Mouse (Mus musculus) heart, adult 18-20 months (tissue): ENCODE data around the gene Ttn. TPM values are rescaled to one million over a fixed set of nuclear protein-coding genes. Genes with fewer than 3 reads are reported as not detected.

Experiments used
- DNase-seq, 2 experiments: peaks; one replicate each; pipeline ENCODE4 v3.0.0; 2021 to 2022; ENCODE audit warnings: mixed read lengths in 1 of 2
- total RNA-seq, 2 experiments: library from RNA; stranded (reverse); gene quantifications; 2 replicates each; pipeline ENCODE4 v1.2.3; 2021

Ttn gene
- total RNA-seq, 2 experiments from 2014 or later: 2,666 to 2,843 TPM

DNA sequence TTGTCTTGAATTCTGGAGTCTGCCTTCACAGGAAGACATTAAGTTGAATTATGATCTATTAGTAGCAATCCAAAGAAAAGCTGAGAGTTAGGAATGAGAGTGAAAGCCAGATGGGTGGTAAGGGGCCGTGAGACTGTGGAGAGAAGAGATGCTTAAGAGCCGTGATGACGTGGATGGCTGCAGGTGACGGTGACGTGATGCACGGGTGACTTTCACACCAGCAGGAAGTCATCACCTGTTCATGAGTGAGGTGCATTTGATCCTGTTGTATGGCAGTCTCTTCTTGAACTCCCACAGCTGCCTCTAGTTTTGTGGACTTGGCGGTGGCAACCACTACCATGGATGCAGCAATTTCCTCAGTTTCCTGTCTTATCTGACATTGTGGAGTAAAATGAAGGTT lies 16.8 kb downstream of the Ttn start:
- no peak for DNase-seq

GRCm38 (mm10) chr2:76962045-76962432 lies 20.3 kb downstream of the Ttn start:
- DNase-seq: no peak

- DNase-seq: no peak
Measured at GRCm38 (mm10) chr2:76961420-76962044, 20.8 kb downstream of the Ttn start.

DNA sequence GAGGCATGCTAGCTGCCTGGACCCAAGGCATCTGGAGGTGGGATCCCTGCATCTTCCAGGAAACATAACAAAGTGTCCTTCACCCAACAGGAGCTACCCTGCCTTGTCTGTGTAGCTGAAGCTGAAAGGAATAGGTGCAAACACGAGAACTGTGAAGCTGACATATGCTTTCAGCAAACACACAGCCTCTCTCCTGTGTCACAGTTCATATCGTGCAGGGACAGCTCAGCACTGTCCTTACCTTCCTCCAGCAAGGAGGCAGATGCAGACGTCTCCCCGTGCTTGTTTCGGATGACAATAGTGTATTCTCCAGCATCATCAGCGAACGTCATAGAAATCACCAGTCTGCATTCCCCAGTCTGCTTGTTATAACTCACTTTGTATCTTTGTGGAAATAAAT lies 32.6 kb downstream of the Ttn start:
- no peak for DNase-seq

DNA sequence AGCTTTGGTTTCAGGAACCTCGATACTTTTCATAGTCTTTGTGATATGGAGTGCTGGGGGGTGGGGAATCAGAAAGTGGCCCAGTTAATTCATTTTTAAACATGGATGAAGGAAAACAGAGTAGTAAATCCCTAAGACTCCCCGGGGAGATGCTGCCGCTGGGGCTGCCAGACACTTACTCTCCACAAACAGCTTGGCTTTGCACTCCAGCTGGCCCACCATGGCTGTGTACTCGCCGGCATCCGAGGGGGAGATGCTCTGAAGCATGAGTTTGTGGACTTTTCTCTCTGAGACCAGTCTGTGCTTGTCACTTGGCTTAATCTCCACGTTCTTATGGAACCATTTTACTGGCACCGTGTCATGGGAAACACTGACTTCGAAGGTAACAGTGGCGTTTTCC lies 43.8 kb downstream of the Ttn start:
- DNase-seq: no peak

DNA sequence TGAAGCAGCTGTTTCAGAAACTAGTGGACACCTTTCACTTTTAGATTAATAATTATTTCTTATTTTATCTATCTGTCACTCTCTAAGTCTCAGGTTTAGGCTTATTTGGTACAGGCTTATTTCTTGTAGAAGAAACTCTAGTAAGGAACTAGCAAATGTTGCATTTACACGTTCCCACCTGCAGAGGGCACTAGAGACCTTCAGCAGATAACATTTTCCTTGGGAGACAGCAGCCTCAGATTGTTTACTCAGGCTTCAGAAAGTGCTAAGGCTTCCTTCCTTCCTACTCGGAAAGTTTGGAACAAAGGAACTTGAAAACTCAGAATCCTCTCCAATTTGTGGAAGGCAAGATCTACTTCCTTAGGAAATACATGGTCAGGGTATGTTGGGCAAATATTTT lies 52.6 kb downstream of the Ttn start:
- peak; percentile 49 to 74 for DNase-seq

GRCm38 (mm10) chr2:76928816-76929215 lies 53.5 kb downstream of the Ttn start:
- no peak for DNase-seq

- no peak for DNase-seq
Measured at GRCm38 (mm10) chr2:76928298-76928697, 54.0 kb downstream of the Ttn start.

GRCm38 (mm10) chr2:76926927-76927326 lies 55.4 kb downstream of the Ttn start:
- DNase-seq: no peak

GRCm38 (mm10) chr2:76914959-76915358 lies 67.4 kb downstream of the Ttn start:
- DNase-seq: no peak

DNA sequence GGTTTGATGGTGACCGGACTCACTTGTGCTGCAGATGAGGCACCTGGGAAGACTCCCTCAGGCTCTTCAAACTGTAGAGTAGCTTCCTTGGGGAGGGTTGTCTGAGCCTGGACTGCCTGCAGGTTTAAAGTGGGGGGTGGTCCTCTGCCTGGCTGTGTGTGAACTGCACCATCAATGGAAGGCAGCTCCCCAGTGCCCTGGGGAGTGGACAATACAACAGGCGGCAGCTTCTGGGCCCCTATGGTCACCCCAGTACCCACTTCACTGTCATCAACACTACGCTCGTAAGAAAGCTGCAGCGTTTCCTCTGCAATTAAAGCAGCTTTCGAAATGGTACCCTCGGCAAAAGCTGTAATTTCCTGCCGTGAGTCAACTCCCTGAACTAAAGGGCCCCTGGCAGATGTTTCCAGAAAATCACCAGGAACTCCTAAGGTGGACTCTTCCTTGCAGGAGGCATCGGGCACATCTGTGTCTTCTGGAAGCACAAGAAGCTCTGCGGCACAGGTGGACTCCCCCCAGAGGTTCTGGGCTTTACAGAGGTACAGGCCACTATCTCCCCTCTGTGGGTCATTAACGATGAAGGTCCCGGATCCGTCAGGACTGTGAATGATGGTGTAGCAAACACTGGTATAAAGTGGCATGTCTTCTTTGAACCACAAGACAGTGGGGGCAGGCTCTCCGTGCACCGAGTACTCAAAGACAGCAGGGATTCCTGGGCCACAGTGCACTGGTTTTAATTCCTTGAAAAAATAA lies 73.5 kb downstream of the Ttn start:
- peak in 1 of 2 experiments; percentile 9 for DNase-seq

GRCm38 (mm10) chr2:76903351-76903750 lies 79.0 kb downstream of the Ttn start:
- no peak for DNase-seq

- no peak for DNase-seq
Measured at GRCm38 (mm10) chr2:76901476-76902086, 80.8 kb downstream of the Ttn start.

DNA sequence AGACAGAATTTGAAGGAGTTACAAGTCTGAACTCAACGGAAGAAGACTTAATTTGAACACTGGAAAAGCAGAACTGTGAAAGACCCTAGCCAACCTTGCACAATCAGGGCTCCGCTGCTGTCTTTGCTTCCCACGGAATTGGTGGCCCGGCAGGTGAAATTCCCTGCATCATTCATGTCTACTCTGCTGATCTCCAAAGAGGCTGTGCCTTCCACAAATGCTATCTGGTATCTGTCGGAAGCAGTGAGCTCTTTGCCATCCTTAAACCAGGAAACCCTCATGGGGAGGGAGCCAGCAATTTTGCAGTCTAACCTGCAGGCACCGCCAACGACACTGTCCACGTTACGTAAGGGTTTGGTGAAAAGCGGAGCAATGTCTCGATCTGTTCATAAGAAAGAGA lies 82.5 kb downstream of the Ttn start:
- no peak for DNase-seq

- DNase-seq: no peak
Measured at GRCm38 (mm10) chr2:76896990-76897389, 85.4 kb downstream of the Ttn start.

- no peak for DNase-seq
Measured at GRCm38 (mm10) chr2:76895327-76895726, 87.0 kb downstream of the Ttn start.

GRCm38 (mm10) chr2:76888721-76889120 lies 93.6 kb downstream of the Ttn start:
- no peak for DNase-seq

DNA sequence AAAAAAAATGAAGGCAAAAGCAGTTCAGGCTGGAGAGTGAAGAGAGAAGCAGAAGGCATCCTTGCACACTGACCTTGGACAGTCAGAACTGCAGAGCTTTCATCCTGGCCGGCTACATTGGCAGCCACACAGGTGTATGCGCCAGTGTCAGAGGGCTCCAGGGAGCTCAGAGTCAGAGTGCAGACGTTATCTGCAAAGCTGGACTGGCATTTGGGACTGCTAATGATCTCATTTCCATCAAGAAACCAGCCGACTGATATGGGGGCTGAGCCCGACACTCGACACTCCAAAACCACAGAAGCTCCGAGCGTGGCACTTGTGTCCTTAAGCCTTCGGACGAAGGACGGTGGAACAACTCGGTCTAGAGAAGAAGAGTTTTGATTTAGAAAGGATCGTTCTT lies 96.5 kb downstream of the Ttn start:
- no peak for DNase-seq

DNA sequence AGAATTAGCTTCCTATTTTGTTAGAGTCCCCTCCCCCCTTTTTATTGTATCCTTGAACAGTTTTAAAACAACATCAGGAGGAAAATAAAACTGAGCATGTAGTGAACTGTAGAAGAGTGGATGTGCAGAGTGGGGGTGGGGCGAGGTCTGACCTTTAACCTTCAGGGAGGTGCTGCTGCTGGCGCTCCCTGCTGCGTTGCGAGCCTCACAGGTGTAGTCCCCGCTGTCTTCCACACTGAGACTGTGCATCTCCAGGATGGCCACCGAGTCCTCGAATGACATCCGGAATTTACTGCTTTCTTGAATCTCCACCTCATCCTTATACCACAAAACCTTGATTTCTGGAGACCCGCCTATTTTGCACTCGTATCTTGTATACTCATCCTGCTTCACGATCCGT lies 100.9 kb downstream of the Ttn start:
- no peak for DNase-seq

DNA sequence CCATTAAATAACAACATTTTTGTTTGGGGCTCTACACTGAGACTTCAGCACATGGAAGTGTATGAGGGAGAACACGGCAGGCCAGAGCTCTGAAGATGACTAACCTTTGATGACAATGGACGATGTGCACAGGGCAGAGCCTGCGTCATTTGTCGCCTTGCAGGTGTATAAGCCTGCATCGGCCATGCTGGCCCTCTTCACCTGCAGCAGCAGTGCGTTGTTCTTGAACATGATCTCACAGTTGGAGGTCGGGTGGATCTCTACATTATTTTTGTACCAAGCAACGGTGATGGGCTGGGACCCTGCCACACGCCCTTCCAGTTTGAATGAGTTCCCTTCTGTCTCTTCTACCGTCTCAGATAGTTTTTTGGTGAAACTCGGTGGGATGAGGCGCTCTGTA lies 106.8 kb downstream of the Ttn start:
- no peak for DNase-seq

- DNase-seq: no peak
Measured at GRCm38 (mm10) chr2:76866928-76867327, 115.4 kb downstream of the Ttn start.

DNA sequence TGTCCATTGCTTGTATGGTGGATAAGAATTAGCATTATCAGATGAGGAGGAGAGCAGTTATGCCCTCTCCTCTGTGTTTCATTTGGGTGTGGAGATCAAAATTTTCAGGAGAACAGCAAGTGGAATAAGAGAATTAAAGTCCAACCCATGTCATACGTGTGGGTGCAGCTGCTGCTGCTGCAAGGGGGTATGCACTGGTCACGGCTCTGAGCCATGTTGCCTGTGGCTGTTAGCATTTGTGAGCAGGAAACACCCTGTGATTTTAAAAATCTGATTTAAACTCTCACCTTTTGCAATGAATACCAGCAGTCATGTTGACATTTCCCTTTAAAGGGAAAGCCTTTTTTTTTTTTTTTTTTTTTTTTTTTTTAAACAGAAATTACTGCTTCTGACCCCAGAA lies 116.8 kb downstream of the Ttn start:
- DNase-seq: no peak

GRCm38 (mm10) chr2:76861327-76861726 lies 121.0 kb downstream of the Ttn start:
- no peak for DNase-seq

DNA sequence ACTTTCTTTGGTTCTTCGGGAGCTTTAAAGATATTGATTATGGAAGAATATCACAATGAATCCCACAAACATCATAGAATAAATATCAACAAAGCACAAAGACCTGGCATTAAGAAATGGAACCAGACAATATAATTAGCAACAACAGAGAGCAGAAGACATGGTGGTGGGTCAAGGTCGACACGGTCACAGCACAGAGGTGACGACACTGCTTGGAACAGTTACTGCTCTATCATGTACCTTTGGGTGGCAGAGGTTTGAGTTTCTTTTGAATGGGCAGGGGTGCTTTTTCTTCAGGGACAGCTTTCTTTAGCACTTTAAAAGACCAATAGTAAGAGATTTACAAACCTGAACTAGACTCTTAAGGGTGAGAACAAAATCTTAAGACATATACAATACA lies 132.3 kb downstream of the Ttn start:
- DNase-seq: peak in 1 of 2 experiments; percentile 33
